Mouse (Mus musculus): ENCODE measurements around the gene Tdrd3. TPM values are rescaled to one million over a fixed set of nuclear protein-coding genes. Genes with fewer than 3 reads are reported as not detected.

The Tdrd3 gene
- total RNA-seq (2023) = 22.0 TPM

DNA sequence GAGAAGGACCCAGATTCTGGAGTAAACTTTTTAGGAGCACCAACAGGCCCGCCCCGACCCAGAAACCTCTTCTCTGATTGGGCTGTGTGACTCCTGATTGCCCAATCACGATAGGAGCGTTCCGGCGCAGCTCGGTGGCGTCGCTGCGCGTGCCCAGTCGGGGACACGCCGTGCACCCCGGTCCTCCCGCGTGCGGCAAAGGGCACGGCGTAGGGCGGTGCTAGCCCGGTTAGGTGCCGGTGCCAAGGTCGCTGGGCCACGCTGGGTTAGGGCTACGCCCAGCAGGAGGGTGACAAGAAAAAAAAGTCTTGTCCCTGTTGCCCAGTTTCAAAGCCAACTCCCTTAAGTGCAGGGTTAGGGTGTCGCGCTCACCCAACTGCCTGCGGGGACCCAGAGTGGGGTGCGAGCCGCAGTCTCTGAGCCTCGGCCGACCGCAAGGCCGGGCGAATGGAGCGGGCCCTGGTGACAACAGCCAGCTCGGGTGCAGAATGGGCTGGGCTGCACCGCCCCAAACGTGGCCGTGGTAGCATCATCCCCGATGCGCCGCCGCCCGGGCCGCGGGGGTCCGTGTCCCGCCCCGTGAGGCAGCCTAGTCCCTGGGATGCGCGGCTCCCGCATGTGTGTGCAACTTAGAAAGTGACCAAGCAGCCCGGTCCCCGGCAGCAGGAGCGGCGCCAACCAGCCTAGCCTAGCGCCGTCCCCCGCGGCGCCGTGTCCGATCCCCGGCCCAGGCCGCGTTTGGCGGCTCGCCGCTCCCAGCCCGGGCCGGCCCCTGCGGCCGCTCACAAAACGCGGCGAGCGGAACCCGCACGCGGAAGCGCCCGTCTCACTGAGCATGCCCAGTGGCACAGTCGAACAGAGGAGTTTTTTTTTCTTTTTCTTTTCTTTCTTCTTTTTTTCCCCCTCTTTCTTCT, at the start of gene Tdrd3:
Gene Tdrd3, plus strand, starts transcription at position 832 of the 914 bp plus-strand sequence.

Measured in CD8-positive naive resting alpha-beta T cell, adult 57 days (primary cell).